Mouse (Mus musculus) heart, embryonic 10.5 days (tissue): Measurements from ENCODE around the gene E130308A19Rik. TPM values are rescaled to one million over a fixed set of nuclear protein-coding genes. Genes with fewer than 3 reads are reported as not detected.
A peak's percentile ranks its signal among the peaks of the same experiment; 100 is the strongest.
"Not testable (repeated sequence)": the region's sequence is repeated elsewhere in the genome, so short reads cannot be mapped to it uniquely, and the experiment has no call there.

Experiments used
- DNase-seq: peaks from one replicate; pipeline ENCODE4 v3.0.0-alpha.2; 2017; ENCODE audit warnings: low spot score
- H3K27ac ChIP-seq: fragments of 300-500 bp; sonication (generic); 2 replicates; pipeline ENCODE4 v1.5.1; 2016; ENCODE audit warnings: mild to moderate bottlenecking
- H3K27me3 ChIP-seq: fragments of 300-500 bp; sonication (generic); 2 replicates; pipeline ENCODE4 v1.6.1; 2016; ENCODE audit warnings: mild to moderate bottlenecking; ENCODE audit not compliant: poor library complexity, insufficient read depth, severe bottlenecking
- H3K36me3 ChIP-seq: fragments of 300-500 bp; sonication (generic); 2 replicates; pipeline ENCODE4 v1.6.1; 2016; ENCODE audit warnings: mild to moderate bottlenecking, moderate library complexity
- H3K4me1 ChIP-seq: fragments of 300-500 bp; sonication (generic); 2 replicates; pipeline ENCODE4 v1.6.1; 2016; ENCODE audit warnings: mild to moderate bottlenecking
- H3K4me3 ChIP-seq: fragments of 300-500 bp; sonication (generic); 2 replicates; pipeline ENCODE4 v1.5.1; 2016; ENCODE audit warnings: mild to moderate bottlenecking, moderate library complexity
- H3K9me3 ChIP-seq: fragments of 300-500 bp; sonication (generic); 2 replicates; pipeline ENCODE4 v1.6.1; 2016; ENCODE audit warnings: mild to moderate bottlenecking, moderate library complexity
- WGBS: fragments of 180-500 bp; shearing (Covaris S2); methylation state at CpG from one replicate; pipeline ENCODE4 v1.1.7; 2016; 5-methylcytosine and 5-hydroxymethylcytosine counted together
- polyA plus RNA-seq: library from polyadenylated mRNA; unstranded; fragments of >200 nt; fragmentation: Nextera tagmentation; extraction: Ambion mirVana; gene quantifications from 2 replicates; pipeline ENCODE4 v1.2.1, GENCODE M21; 2016

Gene E130308A19Rik
- polyA plus RNA-seq, 1 experiment from 2014 or later: 37.3 TPM

GRCm38 (mm10) chr4:59787126-59787525, 161.1 kb downstream of the E130308A19Rik start:
- Histone ChIP-seq H3K27ac (no peak overlapping the region), H3K4me1 (no peaks in the 10 kb centered on the region), H3K36me3 (no peaks in the 10 kb centered on the region), H3K27me3 (no peaks in the 10 kb centered on the region), H3K9me3 (no peaks in the 10 kb centered on the region), H3K4me3 (no peak overlapping the region)
- 68% methylated on average over 6 of the region's 6 CpGs for WGBS
- DNase-seq: no peak

GRCm38 (mm10) chr4:59789015-59789414, 163.0 kb downstream of the E130308A19Rik start:
- no peak overlapping the region for H3K4me3 ChIP-seq
- no peak for DNase-seq
- no peaks in the 10 kb centered on the region for H3K9me3 ChIP-seq
- H3K27me3 ChIP-seq: no peaks in the 10 kb centered on the region
- H3K36me3 ChIP-seq: no peaks in the 10 kb centered on the region
- H3K4me1 ChIP-seq: peaks cover 3% of the 10 kb centered on the region; the same call in 1 of the 2 replicates
- H3K27ac ChIP-seq: no peak overlapping the region

GRCm38 (mm10) chr4:59793626-59794025, 167.6 kb downstream of the E130308A19Rik start:
- DNase-seq, H3K4me3 ChIP-seq, H3K4me1 ChIP-seq, H3K27me3 ChIP-seq, H3K27ac ChIP-seq, H3K36me3 ChIP-seq, H3K9me3 ChIP-seq: not testable (repeated sequence)
- WGBS: 81% methylated on average over 2 of the region's 2 CpGs

- Histone ChIP-seq H3K9me3 (no peaks in the 10 kb centered on the region), H3K4me1 (peaks cover 3% of the 10 kb centered on the region; the same call in 1 of the 2 replicates), H3K27me3 (no peaks in the 10 kb centered on the region), H3K27ac (no peak overlapping the region), H3K4me3 (no peak overlapping the region), H3K36me3 (no peaks in the 10 kb centered on the region)
- WGBS: 72% methylated on average over 2 of the region's 2 CpGs
- DNase-seq: no peak
Observed at GRCm38 (mm10) chr4:59794116-59794515, 168.1 kb downstream of the E130308A19Rik start.

- Histone ChIP-seq H3K27me3 (no peaks in the 10 kb centered on the region), H3K4me1 (peaks cover 3% of the 10 kb centered on the region; the same call in 1 of the 2 replicates), H3K27ac (no peak overlapping the region), H3K36me3 (no peaks in the 10 kb centered on the region), H3K9me3 (no peaks in the 10 kb centered on the region), H3K4me3 (no peak overlapping the region)
- DNase-seq: no peak
- 78% methylated on average over 2 of the region's 2 CpGs for WGBS
Observed at GRCm38 (mm10) chr4:59795788-59796455, 169.9 kb downstream of the E130308A19Rik start.

GRCm38 (mm10) chr4:59800181-59800580, 174.2 kb downstream of the E130308A19Rik start:
- Histone ChIP-seq H3K27ac (no peak overlapping the region), H3K9me3 (no peaks in the 10 kb centered on the region), H3K36me3 (no peaks in the 10 kb centered on the region), H3K27me3 (no peaks in the 10 kb centered on the region), H3K4me3 (no peak overlapping the region), H3K4me1 (0 out of 2 replicates have a peak, but pooled peaks cover 3% of the 10 kb centered on the region)
- WGBS: 84% methylated on average over 5 of the region's 5 CpGs
- DNase-seq: no peak

GRCm38 (mm10) chr4:59801489-59801888, 175.5 kb downstream of the E130308A19Rik start, which contains the start of gene Inip:
TSS of gene Inip (minus strand) at chr4:59801589.
- H3K27me3 ChIP-seq: no peaks in the 10 kb centered on the region

GRCm38 (mm10) chr4:59802107-59802506, 176.1 kb downstream of the E130308A19Rik start:
- 77% methylated on average over 6 of the region's 6 CpGs for WGBS

More at GRCm38 (mm10) chr4:59801489-59801888, 175.5 kb downstream of the E130308A19Rik start, which contains the start of gene Inip:
- Histone ChIP-seq H3K27ac (no peak within 1 kb of the TSS), H3K4me1 (0 out of 2 replicates have a peak, but pooled peaks cover 7% of the 10 kb centered on the region), H3K4me3 (no peak within 1 kb of the TSS), H3K9me3 (no peaks in the 10 kb centered on the region), H3K36me3 (no peaks in the 10 kb centered on the region)
- no peak for DNase-seq

GRCm38 (mm10) chr4:59802792-59803191, 176.8 kb downstream of the E130308A19Rik start:
- WGBS: 58% methylated on average over 4 of the region's 4 CpGs
- H3K9me3 ChIP-seq: no peaks in the 10 kb centered on the region
- no peaks in the 10 kb centered on the region for H3K36me3 ChIP-seq
- DNase-seq: peak; percentile 20
- H3K4me1 ChIP-seq: peaks cover 16% of the 10 kb centered on the region
- no peaks in the 10 kb centered on the region for H3K27me3 ChIP-seq
- no peak overlapping the region for H3K27ac ChIP-seq
- no peak overlapping the region for H3K4me3 ChIP-seq

More at GRCm38 (mm10) chr4:59802107-59802506, 176.1 kb downstream of the E130308A19Rik start:
- H3K4me3 ChIP-seq: no peak overlapping the region
- H3K36me3 ChIP-seq: no peaks in the 10 kb centered on the region
- no peaks in the 10 kb centered on the region for H3K27me3 ChIP-seq
- H3K9me3 ChIP-seq: no peaks in the 10 kb centered on the region
- DNase-seq: peak; percentile 41
- H3K4me1 ChIP-seq: 0 out of 2 replicates have a peak, but pooled peaks cover 11% of the 10 kb centered on the region
- no peak overlapping the region for H3K27ac ChIP-seq

- DNase-seq: peak; percentile 48
- no peak overlapping the region for H3K27ac ChIP-seq
- H3K27me3 ChIP-seq: no peaks in the 10 kb centered on the region
- H3K9me3 ChIP-seq: no peaks in the 10 kb centered on the region
- 78% methylated on average over 5 of the region's 5 CpGs for WGBS
- H3K36me3 ChIP-seq: no peaks in the 10 kb centered on the region
- peaks cover 18% of the 10 kb centered on the region for H3K4me1 ChIP-seq
- no peak overlapping the region for H3K4me3 ChIP-seq
Observed at GRCm38 (mm10) chr4:59803358-59803757, 177.3 kb downstream of the E130308A19Rik start.

GRCm38 (mm10) chr4:59804754-59805153, 178.7 kb downstream of the E130308A19Rik start:
- Histone ChIP-seq H3K4me1 (peaks cover 18% of the 10 kb centered on the region), H3K27ac (peak overlapping the region; percentile 94; the same call in 1 of the 2 replicates), H3K4me3 (peak overlapping the region; percentile 99), H3K9me3 (no peaks in the 10 kb centered on the region), H3K27me3 (no peaks in the 10 kb centered on the region), H3K36me3 (no peaks in the 10 kb centered on the region)
- WGBS: 78% methylated on average over 1 of the region's 1 CpGs
- DNase-seq: no peak

- 3% methylated on average over 40 of the region's 45 CpGs for WGBS
- Histone ChIP-seq H3K9me3 (no peaks in the 10 kb centered on the region), H3K27me3 (no peaks in the 10 kb centered on the region), H3K27ac (peak within 1 kb of the TSS; percentile 94), H3K36me3 (no peaks in the 10 kb centered on the region), H3K4me1 (peaks cover 18% of the 10 kb centered on the region), H3K4me3 (peak within 1 kb of the TSS; percentile 99)
- peak; percentile 94 for DNase-seq
Observed at GRCm38 (mm10) chr4:59805181-59805967, 179.4 kb downstream of the E130308A19Rik start, which contains the start of gene Snx30. TSS of gene Snx30 (plus strand) at chr4:59805840.
